Mouse (Mus musculus) MEL (cell line): Measurements from ENCODE around the gene Camta1. TPM values are rescaled to one million over a fixed set of nuclear protein-coding genes. Genes with fewer than 3 reads are reported as not detected.

ENCODE experiments used
- DNase-seq: peaks from one replicate; pipeline ENCODE4 v3.0.0; 2011; ENCODE audit warnings: low read depth, low spot score
- H3K27ac ChIP-seq: 2 replicates; pipeline ENCODE4 v1.5.1; 2012; ENCODE audit warnings: low read depth, mild to moderate bottlenecking, control low read depth, low read length, moderate library complexity; ENCODE audit not compliant: control insufficient read depth
- H3K27me3 ChIP-seq, 2 experiments: fragments of 150-350 bp in 1 of 2; sonication (generic) in 1 of 2; 2 replicates each; pipeline ENCODE4 v1.6.1; 2012; ENCODE audit warnings: low read length in 2 of 2, mild to moderate bottlenecking in 2 of 2, improper control_type of control experiment in 1 of 2, moderate library complexity in 1 of 2; ENCODE audit not compliant: insufficient read depth in 2 of 2, control insufficient read depth in 1 of 2
- H3K36me3 ChIP-seq, 2 experiments: 2 replicates each; pipeline ENCODE4 v1.6.1; 2012 to 2014; ENCODE audit warnings: low read length in 2 of 2, improper control_type of control experiment in 1 of 2, inconsistent platforms in 1 of 2, mild to moderate bottlenecking in 1 of 2; ENCODE audit not compliant: insufficient read depth in 2 of 2, control insufficient read depth in 1 of 2
- H3K4me1 ChIP-seq, 2 experiments: fragments of 150-350 bp in 1 of 2; sonication (generic) in 1 of 2; 2 replicates each; pipeline ENCODE4 v1.6.1; 2012; ENCODE audit warnings: low read length in 2 of 2, improper control_type of control experiment in 1 of 2, mild to moderate bottlenecking in 1 of 2; ENCODE audit not compliant: insufficient read depth in 2 of 2, control insufficient read depth in 1 of 2
- H3K4me3 ChIP-seq, 2 experiments: fragments of 150-350 bp in 1 of 2; sonication (generic) in 1 of 2; 2 replicates each; pipeline ENCODE4 v1.5.1; 2012; ENCODE audit warnings: low read depth in 2 of 2, low read length in 2 of 2, mild to moderate bottlenecking in 2 of 2, moderate library complexity in 2 of 2, control low read depth in 1 of 2, improper control_type of control experiment in 1 of 2; ENCODE audit not compliant: control insufficient read depth in 1 of 2, insufficient read depth in 1 of 2
- H3K79me2 ChIP-seq: 2 replicates; pipeline ENCODE4 v1.6.1; 2012; ENCODE audit warnings: mild to moderate bottlenecking, low read length, moderate library complexity; ENCODE audit not compliant: control insufficient read depth, poor library complexity, insufficient read depth
- H3K9ac ChIP-seq: 2 replicates; pipeline ENCODE4 v1.6.1; 2012; ENCODE audit warnings: low read depth, mild to moderate bottlenecking, control low read depth, low read length, moderate library complexity; ENCODE audit not compliant: control insufficient read depth, poor library complexity, severe bottlenecking
- H3K9me3 ChIP-seq: fragments of 150-350 bp; sonication (generic); replicated peaks from 2 replicates; pipeline ENCODE4 v1.6.1; 2012; ENCODE audit warnings: mild to moderate bottlenecking, low read length, improper control_type of control experiment, moderate library complexity; ENCODE audit not compliant: insufficient read depth
- CHD1 ChIP-seq: IDR thresholded peaks from 2 replicates; pipeline ENCODE4 v1.6.1; 2012; ENCODE audit warnings: low read depth, mild to moderate bottlenecking, inconsistent platforms, low read length, improper control_type of control experiment
- CHD2 ChIP-seq: IDR thresholded peaks from 2 replicates; pipeline ENCODE4 v1.6.1; 2011; ENCODE audit warnings: low read length, improper control_type of control experiment
- CTCF ChIP-seq, 3 experiments: IDR thresholded peaks in 2 of 3; conservative IDR thresholded peaks in 1 of 3; 2 replicates each; pipeline ENCODE4 v1.5.1; 2011 to 2012; ENCODE audit warnings: low read length in 3 of 3, low read depth in 2 of 3, mild to moderate bottlenecking in 2 of 3, improper control_type of control experiment in 1 of 3, inconsistent platforms in 1 of 3, mixed read lengths in 1 of 3, moderate library complexity in 1 of 3; ENCODE audit not compliant: control insufficient read depth in 1 of 3, insufficient read depth in 1 of 3, poor library complexity in 1 of 3, severe bottlenecking in 1 of 3
- E2F4 ChIP-seq: IDR thresholded peaks from 2 replicates; pipeline ENCODE4 v1.6.1; 2011; ENCODE audit warnings: low read depth, low read length, improper control_type of control experiment, borderline replicate concordance
- ELF1 ChIP-seq: IDR thresholded peaks from 2 replicates; pipeline ENCODE4 v1.6.1; 2014; ENCODE audit warnings: low read depth, mild to moderate bottlenecking, inconsistent platforms, low read length, improper control_type of control experiment, moderate library complexity
- EP300 ChIP-seq, 2 experiments: IDR thresholded peaks; 2 replicates each; pipeline ENCODE4 v1.6.1; 2011; ENCODE audit warnings: improper control_type of control experiment in 2 of 2, low read length in 2 of 2, low read depth in 1 of 2, mild to moderate bottlenecking in 1 of 2
- ETS1 ChIP-seq: IDR thresholded peaks from 2 replicates; pipeline ENCODE4 v1.6.1; 2012; ENCODE audit warnings: low read depth, mild to moderate bottlenecking, inconsistent platforms, low read length, improper control_type of control experiment, moderate library complexity
- GABPA ChIP-seq: IDR thresholded peaks from 2 replicates; pipeline ENCODE4 v1.6.1; 2012; ENCODE audit warnings: low read depth, mild to moderate bottlenecking, inconsistent platforms, low read length, improper control_type of control experiment, moderate library complexity
- GATA1 ChIP-seq: IDR thresholded peaks from 2 replicates; pipeline ENCODE4 v1.6.1; 2011; ENCODE audit warnings: low read depth, low read length, improper control_type of control experiment
- HCFC1 ChIP-seq: IDR thresholded peaks from 2 replicates; pipeline ENCODE4 v1.6.1; 2012; ENCODE audit warnings: low read depth, mild to moderate bottlenecking, inconsistent platforms, low read length, improper control_type of control experiment, moderate library complexity
- JUND ChIP-seq: IDR thresholded peaks from 2 replicates; pipeline ENCODE4 v1.6.1; 2011; ENCODE audit warnings: low read depth, mild to moderate bottlenecking, improper control_type of control experiment, low read length
- KAT2A ChIP-seq: conservative IDR thresholded peaks from 2 replicates; pipeline ENCODE4 v1.6.1; 2012; ENCODE audit warnings: low read depth, low read length, improper control_type of control experiment, inconsistent platforms
- MAFK ChIP-seq: IDR thresholded peaks from 2 replicates; pipeline ENCODE4 v1.6.1; 2011; ENCODE audit warnings: low read depth, mild to moderate bottlenecking, low read length, improper control_type of control experiment, borderline replicate concordance
- MAX ChIP-seq: IDR thresholded peaks from 2 replicates; pipeline ENCODE4 v1.6.1; 2011; ENCODE audit warnings: low read length, improper control_type of control experiment
- MAZ ChIP-seq: IDR thresholded peaks from 2 replicates; pipeline ENCODE4 v1.6.1; 2012; ENCODE audit warnings: low read depth, mild to moderate bottlenecking, inconsistent platforms, low read length, improper control_type of control experiment
- MXI1 ChIP-seq: IDR thresholded peaks from 2 replicates; pipeline ENCODE4 v1.6.1; 2011; ENCODE audit warnings: mild to moderate bottlenecking, low read depth, low read length, improper control_type of control experiment
- NELFE ChIP-seq: IDR thresholded peaks from 2 replicates; pipeline ENCODE4 v1.6.1; 2011; ENCODE audit warnings: low read depth, low read length, improper control_type of control experiment
- NRF1 ChIP-seq: IDR thresholded peaks from 2 replicates; pipeline ENCODE4 v1.6.1; 2014; ENCODE audit warnings: low read depth, mild to moderate bottlenecking, inconsistent platforms, low read length, improper control_type of control experiment, moderate library complexity; ENCODE audit not compliant: poor library complexity, insufficient read depth, severe bottlenecking
- POLR2A ChIP-seq, 2 experiments: IDR thresholded peaks; 2 replicates each; pipeline ENCODE4 v1.6.1; 2011 to 2012; ENCODE audit warnings: low read length in 2 of 2, mild to moderate bottlenecking in 2 of 2, control low read depth in 1 of 2, improper control_type of control experiment in 1 of 2, low read depth in 1 of 2, moderate library complexity in 1 of 2; ENCODE audit not compliant: control insufficient read depth in 1 of 2, insufficient read depth in 1 of 2, poor library complexity in 1 of 2
- POLR2AphosphoS2 ChIP-seq: IDR thresholded peaks from 2 replicates; pipeline ENCODE4 v1.6.1; 2011; ENCODE audit warnings: low read length, improper control_type of control experiment
- RCOR1 ChIP-seq: IDR thresholded peaks from 2 replicates; pipeline ENCODE4 v1.6.1; 2012; ENCODE audit warnings: low read depth, mild to moderate bottlenecking, inconsistent platforms, low read length, improper control_type of control experiment
- SIN3A ChIP-seq: IDR thresholded peaks from 2 replicates; pipeline ENCODE4 v1.6.1; 2012; ENCODE audit warnings: low read length, improper control_type of control experiment, inconsistent platforms
- TAL1 ChIP-seq: IDR thresholded peaks from 2 replicates; pipeline ENCODE4 v1.6.1; 2012; ENCODE audit warnings: mild to moderate bottlenecking, inconsistent platforms, low read length, moderate library complexity, mixed read lengths
- TCF12 ChIP-seq: IDR thresholded peaks from 2 replicates; pipeline ENCODE4 v1.6.1; 2014; ENCODE audit warnings: low read depth, mild to moderate bottlenecking, inconsistent platforms, low read length, improper control_type of control experiment, moderate library complexity
- UBTF ChIP-seq: IDR thresholded peaks from 2 replicates; pipeline ENCODE4 v1.6.1; 2012; ENCODE audit warnings: low read depth, mild to moderate bottlenecking, inconsistent platforms, low read length, improper control_type of control experiment, moderate library complexity, borderline replicate concordance; ENCODE audit not compliant: insufficient read depth
- USF2 ChIP-seq, 2 experiments: IDR thresholded peaks; 2 replicates each; pipeline ENCODE4 v1.6.1; 2011 to 2012; ENCODE audit warnings: improper control_type of control experiment in 2 of 2, low read length in 2 of 2, borderline replicate concordance in 1 of 2, inconsistent platforms in 1 of 2, low read depth in 1 of 2, mild to moderate bottlenecking in 1 of 2; ENCODE audit not compliant: insufficient read depth in 1 of 2
- ZKSCAN1 ChIP-seq: IDR thresholded peaks from 2 replicates; pipeline ENCODE4 v1.6.1; 2012; ENCODE audit warnings: low read depth, mild to moderate bottlenecking, inconsistent platforms, low read length, improper control_type of control experiment, moderate library complexity
- ZNF384 ChIP-seq: IDR thresholded peaks from 2 replicates; pipeline ENCODE4 v1.6.1; 2012; ENCODE audit warnings: low read depth, mild to moderate bottlenecking, inconsistent platforms, low read length, improper control_type of control experiment
- polyA plus RNA-seq, 2 experiments: library from polyadenylated mRNA; stranded (reverse) in 1 of 2; unstranded in 1 of 2; fragments of >175 nt in 1 of 2; fragments of >200 nt in 1 of 2; gene quantifications; 2 replicates each; pipeline versions ENCODE4 v1.2.1 to v1.2.4; 2012; ENCODE audit warnings: low replicate concordance in 2 of 2, low read depth in 1 of 2; ENCODE audit not compliant: insufficient read length in 2 of 2, insufficient read depth in 1 of 2, missing spikeins in 1 of 2
- total RNA-seq: library from RNA; depleted of rRNA; stranded (reverse); fragments of 300-350 nt; gene quantifications from 2 replicates; pipeline ENCODE4 v1.2.3, GENCODE M21; 2012

Gene Camta1
- total and polyA plus RNA-seq, 3 experiments = 28.2 to 87.5 TPM; not detected in 1

DNA sequence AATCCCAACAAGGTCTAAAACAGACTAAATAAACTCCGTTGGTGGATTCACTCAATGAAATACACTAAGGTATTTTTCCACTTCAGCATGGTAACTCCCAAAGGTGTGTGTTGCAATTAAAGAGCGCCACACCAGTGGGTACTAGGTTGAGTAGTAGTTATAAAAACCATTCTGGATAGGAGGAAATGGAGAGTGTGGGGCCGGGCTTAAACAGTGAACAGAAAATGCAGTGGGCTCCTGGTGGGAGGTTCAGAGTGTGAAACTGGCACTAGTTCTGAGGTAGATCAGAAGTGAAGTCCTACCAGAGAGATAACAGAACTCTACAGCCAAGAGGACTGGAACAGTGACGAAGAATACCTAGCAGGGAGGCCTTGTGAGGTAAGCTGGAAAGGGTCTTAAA, 803.0 kb downstream of the Camta1 start:
- H3K79me2 ChIP-seq = peaks cover 15% of the 10 kb centered on the region
- no peaks in the 10 kb centered on the region for H3K9me3 ChIP-seq
- no peaks in the 10 kb centered on the region for H3K27me3 ChIP-seq
- TF ChIP-seq HCFC1 (no peak), ELF1 (no peak), CTCF (IDR thresholded peaks at IDR 0.05 in 2 of 3, conservative IDR thresholded peaks at IDR 0.05 in 1 of 3; ENCODE audit: control insufficient read depth in 1 of 3, insufficient read depth in 1 of 3, low read depth in 2 of 3, low read length in 3 of 3, poor library complexity in 1 of 3, severe bottlenecking in 1 of 3) (no peak), ETS1 (no peak), GABPA (no peak), SIN3A (no peak), TCF12 (no peak), RCOR1 (no peak), KAT2A (no peak), USF2 (IDR thresholded peaks at IDR 0.05; ENCODE audit: borderline replicate concordance in 1 of 2, insufficient read depth in 1 of 2, low read depth in 1 of 2, low read length in 2 of 2) (no peak), NRF1 (no peak), ZKSCAN1 (no peak), ZNF384 (no peak)
- peaks cover 3 to 6% of the 10 kb centered on the region in 2 experiments; a peak in 3 of 4 replicates for H3K36me3 ChIP-seq
- no peak overlapping the region for H3K4me3 ChIP-seq
- no peak for DNase-seq
- no peak overlapping the region for H3K9ac ChIP-seq
- peaks cover 0 to 7% of the 10 kb centered on the region in 2 experiments; a peak in 1 of 4 replicates for H3K4me1 ChIP-seq
- H3K27ac ChIP-seq = no peak overlapping the region

DNA sequence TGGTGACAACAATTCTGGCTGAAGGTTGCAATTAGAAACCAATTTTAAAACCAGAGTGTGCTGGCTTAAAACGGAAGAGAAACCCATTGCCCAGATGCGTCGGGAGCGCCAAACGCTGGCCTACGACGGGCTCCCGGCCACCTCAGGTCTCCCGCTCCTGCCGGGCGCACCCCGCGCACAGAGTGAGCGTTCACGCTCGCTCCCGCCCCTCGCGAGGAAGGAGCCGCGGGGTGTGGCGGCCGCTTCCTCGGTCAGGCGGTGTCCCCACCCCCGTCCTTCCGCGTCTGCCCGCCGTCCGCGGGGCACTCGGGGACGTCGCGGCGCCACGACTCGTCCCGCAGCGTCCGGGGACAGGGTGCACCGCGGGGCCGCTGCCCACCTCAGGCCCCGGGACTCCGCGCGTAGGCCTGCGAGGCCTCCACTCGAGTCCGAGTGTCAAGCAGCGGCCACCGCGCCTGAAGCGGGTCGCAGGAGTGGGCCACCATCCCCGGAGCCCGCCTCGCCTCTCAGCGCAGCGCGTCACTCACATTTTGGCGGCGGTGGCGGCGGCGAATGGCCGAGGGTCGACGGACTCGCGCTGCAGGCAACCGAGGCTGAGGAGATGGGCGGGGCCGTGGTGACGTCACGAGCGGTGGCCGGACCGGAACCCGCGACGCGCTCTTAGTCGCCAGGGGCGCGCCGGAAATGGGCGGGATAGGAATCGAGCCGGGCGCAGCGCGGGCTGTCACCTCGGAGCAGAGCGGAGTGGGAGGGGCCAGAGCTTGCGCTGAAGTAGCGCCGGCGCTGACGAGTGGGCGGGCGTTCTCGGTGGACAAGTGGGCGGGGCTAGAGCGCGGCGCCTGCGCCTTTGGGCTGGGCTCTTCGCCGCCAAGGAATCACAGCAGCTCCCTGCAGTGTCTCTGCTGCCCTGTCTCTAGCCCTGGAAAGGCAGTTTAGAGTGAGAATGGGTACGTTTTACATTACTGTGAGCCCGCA, 804.0 kb downstream of the Camta1 start, which contains the start of gene Vamp3:
Vamp3 (minus strand) TSS at position 617 of the 975 bp plus-strand sequence.
- Histone ChIP-seq H3K27me3 (no peaks in the 10 kb centered on the region), H3K9ac (peak within 1 kb of the TSS; percentile 79), H3K4me3 (peak within 1 kb of the TSS; percentile 77 to 88), H3K9me3 (no peaks in the 10 kb centered on the region), H3K79me2 (peaks cover 19% of the 10 kb centered on the region), H3K36me3 (peaks cover 3 to 6% of the 10 kb centered on the region in 2 experiments; a peak in 3 of 4 replicates), H3K27ac (peak within 1 kb of the TSS; percentile 50), H3K4me1 (peaks cover 0 to 7% of the 10 kb centered on the region in 2 experiments; a peak in 1 of 4 replicates)
- DNase-seq = peak; percentile 98
- TF ChIP-seq CHD1 (no peak), POLR2A (IDR thresholded peaks at IDR 0.05; ENCODE audit: control insufficient read depth in 1 of 2, insufficient read depth in 1 of 2, low read depth in 1 of 2, low read length in 2 of 2, poor library complexity in 1 of 2) (peak; percentile 54 to 66; a peak in 2 of 4 replicates), CHD2 (peak; percentile 34; the same call in 1 of the 2 replicates), ZNF384 (no peak), UBTF (0 out of 2 replicates have a peak, but pooled peaks have one; percentile 7), E2F4 (no peak), MAZ (peak; percentile 6; the same call in 1 of the 2 replicates), NELFE (peak; percentile 80), TCF12 (0 out of 2 replicates have a peak, but pooled peaks have one; percentile 21), EP300 (IDR thresholded peaks at IDR 0.05; ENCODE audit: low read depth in 1 of 2, low read length in 2 of 2) (no peak), NRF1 (peak; percentile 73), MAFK (no peak), RCOR1 (no peak), POLR2AphosphoS2 (peak; percentile 32; the same call in 1 of the 2 replicates), MXI1 (peak; percentile 66), TAL1 (no peak), JUND (no peak), ELF1 (peak; percentile 83), ZKSCAN1 (no peak), SIN3A (peak; percentile 74), GATA1 (no peak), MAX (no peak; the same call in 1 of the 2 replicates)
